Comparison of ENCODE assay signal across 17 mouse cellular contexts in the genomic region with DNA sequence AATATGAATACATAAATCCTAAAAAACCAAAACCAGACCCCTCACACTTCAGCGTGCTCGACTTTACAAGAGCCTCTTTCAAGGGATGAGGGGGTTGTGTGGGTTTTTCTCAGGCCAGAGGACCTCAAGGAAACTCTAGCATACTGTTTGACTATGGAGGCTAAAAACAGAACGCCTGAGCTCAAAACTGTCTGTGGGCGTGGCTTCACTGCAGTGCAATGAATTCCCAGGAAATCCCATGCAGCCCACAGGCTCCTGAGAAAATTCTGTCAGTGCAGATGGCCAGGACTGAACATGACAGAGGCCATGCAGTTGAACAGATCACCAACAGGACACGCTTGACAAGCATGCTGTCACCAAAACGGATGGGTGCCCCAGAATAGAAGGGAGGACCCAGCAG. TPM values are rescaled to one million over a fixed set of nuclear protein-coding genes. Genes with fewer than 3 reads are reported as not detected.
DNase-seq lines count a peak whose midpoint lies in the region.
"Had no signal": no experiment of that assay in that cellular context is flagged by ENCODE, and none has a peak within 500 bp of the region (broad histone marks: within the 10 kb centered on the region; RNA-seq: fewer than 3 reads in every experiment).

No protein-coding gene starts in this region.

- no peak overlapping the region for H3K4me3 ChIP-seq in heart, embryonic 10.5 days
- H3K4me3 ChIP-seq: hindbrain, embryonic 12.5 days; liver, embryonic 12.5 days; midbrain, embryonic 12.5 days; neural tube, embryonic 15.5 days had no signal

- intact Hi-C loops in left cerebral cortex, postnatal 36 days (cut with DNase I): no loop called here

- H3K27ac ChIP-seq in heart, embryonic 10.5 days: peak overlapping the region; percentile 42; the same call in 1 of the 2 replicates
- H3K27ac ChIP-seq: hindbrain, embryonic 12.5 days; liver, embryonic 12.5 days; macrophage; midbrain, embryonic 12.5 days; neural tube, embryonic 15.5 days had no signal

- H3K9me3 ChIP-seq in heart, embryonic 10.5 days: no peaks in the 10 kb centered on the region
- H3K9me3 ChIP-seq: hindbrain, embryonic 12.5 days; liver, embryonic 12.5 days; midbrain, embryonic 12.5 days; neural tube, embryonic 15.5 days had no signal

- H3K4me1 ChIP-seq in heart, embryonic 10.5 days: peaks cover 34% of the 10 kb centered on the region
- H3K4me1 ChIP-seq: hindbrain, embryonic 12.5 days; midbrain, embryonic 12.5 days had no signal

- H3K27me3 ChIP-seq in heart, embryonic 10.5 days (ENCODE audit: insufficient read depth, poor library complexity, severe bottlenecking): no peaks in the 10 kb centered on the region
- H3K27me3 ChIP-seq: hindbrain, embryonic 12.5 days; liver, embryonic 12.5 days; midbrain, embryonic 12.5 days; neural tube, embryonic 15.5 days had no signal

- no peak for DNase-seq in heart, embryonic 10.5 days (ENCODE audit: low spot score)
- DNase-seq in heart, adult 9 months (ENCODE audit: low spot score in 2 of 2): no peak
- DNase-seq in left cerebral cortex, postnatal 36 days (ENCODE audit: low spot score in 2 of 2): peak; percentile 20 to 33
- no peak for DNase-seq in left cerebral cortex, adult 11 months (ENCODE audit: low spot score)
- DNase-seq in right cerebral cortex, adult 18-20 months: peak; percentile 39
- no peak for DNase-seq in right cerebral cortex, postnatal 4 days
- DNase-seq in neural tube, embryonic 10.5 days (ENCODE audit: extremely low spot score, low spot score): no peak
- DNase-seq: adrenal gland, postnatal 36 days; cerebellum, adult 9-10 months had no signal

- WGBS in heart, embryonic 10.5 days: 55% methylated on average over 6 of the region's 6 CpGs

- no peaks in the 10 kb centered on the region for H3K36me3 ChIP-seq in heart, embryonic 10.5 days
- H3K36me3 ChIP-seq: hindbrain, embryonic 12.5 days; liver, embryonic 12.5 days; midbrain, embryonic 12.5 days; neural tube, embryonic 15.5 days had no signal

RNA-seq across cellular contexts. Expression of a gene that starts 10.9 kb away (rescaled TPM):
- polyA plus RNA-seq in heart, embryonic 10.5 days (2016; fragmentation: Nextera tagmentation; extraction: Ambion mirVana): 0.39 and 0.50 TPM in 2 replicates
- under 1 TPM; 0.42 to 0.86 TPM for total RNA-seq in left cerebral cortex, postnatal 36 days (2021)
- polyA plus RNA-seq: inflammation-experienced regulatory T-cells, adult 6 months; macrophage; small intestine, adult 2 months; thymus, postnatal 0 days had no signal

RNA-seq across cellular contexts. Expression of a gene that starts 31.9 kb away (rescaled TPM):
- 10.9 and 14.4 TPM in 2 replicates for polyA plus RNA-seq in heart, embryonic 10.5 days (2016; fragmentation: Nextera tagmentation; extraction: Ambion mirVana)
- 10 to 100 TPM; 13.0 to 21.2 TPM for total RNA-seq in left cerebral cortex, postnatal 36 days (2021)
- polyA plus RNA-seq: inflammation-experienced regulatory T-cells, adult 6 months; macrophage had no signal

RNA-seq across cellular contexts. Expression of a gene that starts 55.2 kb away (rescaled TPM):
- polyA plus RNA-seq in heart, embryonic 10.5 days (2016; fragmentation: Nextera tagmentation; extraction: Ambion mirVana): 8.7 and 11.1 TPM in 2 replicates
- total RNA-seq in left cerebral cortex, postnatal 36 days (2021): 10 to 100 TPM; 21.4 to 22.4 TPM

Comparison
In these comparisons a context has a peak if more than half of its experiments do, and no peak if none do; other contexts are left out.
1. DNase-seq: peak in left cerebral cortex, postnatal 36 days (2 of 2) and right cerebral cortex, adult 18-20 months (single experiment); none in heart, embryonic 10.5 days (single experiment), heart, adult 9 months (0 of 2), left cerebral cortex, adult 11 months (single experiment), right cerebral cortex, postnatal 4 days (single experiment) and neural tube, embryonic 10.5 days (single experiment).